Comparison of ENCODE assay signal across 8 mouse cellular contexts in genomic region chr8:45975837-45976468, GRCm38 (mm10). TPM values are rescaled to one million over a fixed set of nuclear protein-coding genes. Genes with fewer than 3 reads are reported as not detected.
A peak's percentile ranks its signal among the peaks of the same experiment; 100 is the strongest.
DNase-seq lines count a peak whose midpoint lies in the region; ATAC-seq and TF ChIP-seq lines count a peak whose summit lies in the region.

No protein-coding gene starts in this region.

- DNase-seq in lung, embryonic 14.5 days, result peak; percentile 48
- DNase-seq in lung, postnatal 4 days, result no peak
- no peak for DNase-seq in limb, embryonic 10.5 days (ENCODE audit: low spot score)
- DNase-seq in adipocyte (ENCODE audit: low spot score), result no peak
- DNase-seq in thymus, adult 18-20 months, result no peak
- no peak for DNase-seq in thymus, postnatal 14 days

- no peaks in the 10 kb centered on the region for H3K27me3 ChIP-seq in lung, embryonic 14.5 days (ENCODE audit: insufficient read depth, low read length)
- no peaks in the 10 kb centered on the region for H3K27me3 ChIP-seq in embryonic facial prominence, embryonic 15.5 days
- no peaks in the 10 kb centered on the region for H3K27me3 ChIP-seq in limb, embryonic 10.5 days (ENCODE audit: low read depth, poor library complexity, severe bottlenecking)
- H3K27me3 ChIP-seq in neural tube, embryonic 13.5 days, result no peaks in the 10 kb centered on the region

- H3K4me1 ChIP-seq in lung, embryonic 14.5 days (ENCODE audit: insufficient read depth), result peaks cover 5% of the 10 kb centered on the region; the same call in 1 of the 2 replicates
- peaks cover 12% of the 10 kb centered on the region for H3K4me1 ChIP-seq in embryonic facial prominence, embryonic 15.5 days
- H3K4me1 ChIP-seq in limb, embryonic 10.5 days, result peaks cover 20% of the 10 kb centered on the region
- H3K4me1 ChIP-seq in neural tube, embryonic 13.5 days (replicated peaks), result peaks cover 14% of the 10 kb centered on the region

- ATAC-seq in lung, embryonic 14.5 days (ENCODE audit: insufficient read depth), result 0 out of 2 replicates have a peak, but pooled peaks have one; percentile 9
- ATAC-seq in embryonic facial prominence, embryonic 15.5 days (ENCODE audit: insufficient number of reproducible peaks, low FRiP score, low TSS enrichment, low read depth), result no peak
- ATAC-seq in neural tube, embryonic 13.5 days (ENCODE audit: low read depth), result peak; percentile 17

- 46% methylated on average over 11 of the region's 11 CpGs for WGBS in lung, embryonic 14.5 days
- WGBS in embryonic facial prominence, embryonic 15.5 days, result 43% methylated on average over 11 of the region's 11 CpGs
- 73% methylated on average over 11 of the region's 11 CpGs for WGBS in limb, embryonic 10.5 days
- 71% methylated on average over 11 of the region's 11 CpGs for WGBS in neural tube, embryonic 13.5 days

- peak overlapping the region; percentile 85 for H3K4me2 ChIP-seq in lung, embryonic 14.5 days
- H3K4me2 ChIP-seq in embryonic facial prominence, embryonic 15.5 days (replicated peaks), result peak overlapping the region; percentile 65
- H3K4me2 ChIP-seq in neural tube, embryonic 13.5 days, result peak overlapping the region; percentile 72

- peak overlapping the region; percentile 69 for H3K9ac ChIP-seq in lung, embryonic 14.5 days
- peak overlapping the region; percentile 48 for H3K9ac ChIP-seq in embryonic facial prominence, embryonic 15.5 days
- peak overlapping the region; percentile 77 for H3K9ac ChIP-seq in neural tube, embryonic 13.5 days

- TF ChIP-seq CTCF in lung, embryonic 14.5 days (IDR thresholded peaks at IDR 0.05; ENCODE audit: low read depth), result no peak

- peak overlapping the region; percentile 72 for H3K4me3 ChIP-seq in lung, embryonic 14.5 days (ENCODE audit: low read depth, low read length)
- H3K4me3 ChIP-seq in embryonic facial prominence, embryonic 15.5 days (replicated peaks), result peak overlapping the region; percentile 69
- peak overlapping the region; percentile 72 for H3K4me3 ChIP-seq in limb, embryonic 10.5 days
- peak overlapping the region; percentile 61 for H3K4me3 ChIP-seq in neural tube, embryonic 13.5 days

- peak overlapping the region; percentile 16; the same call in 1 of the 2 replicates for H3K27ac ChIP-seq in lung, embryonic 14.5 days (ENCODE audit: low read depth)
- peak overlapping the region; percentile 94 for H3K27ac ChIP-seq in embryonic facial prominence, embryonic 15.5 days (replicated peaks)
- peak overlapping the region; percentile 86 for H3K27ac ChIP-seq in limb, embryonic 10.5 days
- no peak overlapping the region for H3K27ac ChIP-seq in neural tube, embryonic 13.5 days (replicated peaks)

- no peaks in the 10 kb centered on the region for H3K9me3 ChIP-seq in lung, embryonic 14.5 days (ENCODE audit: low read depth, low read length)
- no peaks in the 10 kb centered on the region for H3K9me3 ChIP-seq in embryonic facial prominence, embryonic 15.5 days (replicated peaks)
- no peaks in the 10 kb centered on the region for H3K9me3 ChIP-seq in limb, embryonic 10.5 days (replicated peaks)
- peaks cover 13% of the 10 kb centered on the region for H3K9me3 ChIP-seq in neural tube, embryonic 13.5 days

- peaks cover 17% of the 10 kb centered on the region; the same call in 1 of the 2 replicates for H3K36me3 ChIP-seq in lung, embryonic 14.5 days (ENCODE audit: insufficient read depth)
- H3K36me3 ChIP-seq in embryonic facial prominence, embryonic 15.5 days, result peaks cover 26% of the 10 kb centered on the region
- peaks cover 25% of the 10 kb centered on the region for H3K36me3 ChIP-seq in limb, embryonic 10.5 days
- peaks cover 22% of the 10 kb centered on the region for H3K36me3 ChIP-seq in neural tube, embryonic 13.5 days

RNA-seq across cellular contexts. Expression of gene Ufsp2, which starts 0.6 kb away (rescaled TPM):
- polyA plus RNA-seq in lung, embryonic 14.5 days (2014; fragmentation: Nextera tagmentation; extraction: Ambion mirVana), result 75.3 and 81.9 TPM in 2 replicates
- polyA plus RNA-seq in embryonic facial prominence, embryonic 15.5 days (2015; fragmentation: Nextera tagmentation; extraction: Ambion mirVana), result 94.6 and 100 TPM in 2 replicates
- polyA plus RNA-seq in limb, embryonic 10.5 days (2016; fragmentation: Nextera tagmentation; extraction: Ambion mirVana), result 50.4 and 58.8 TPM in 2 replicates
- polyA plus RNA-seq in neural tube, embryonic 13.5 days (2015; fragmentation: Nextera tagmentation; extraction: Ambion mirVana), result 65.5 and 69.8 TPM in 2 replicates

RNA-seq across cellular contexts. Expression of gene 1700029J07Rik, which starts 0.9 kb away (rescaled TPM):
- 2.7 and 3.4 TPM in 2 replicates for polyA plus RNA-seq in lung, embryonic 14.5 days (2014; fragmentation: Nextera tagmentation; extraction: Ambion mirVana)
- polyA plus RNA-seq in embryonic facial prominence, embryonic 15.5 days (2015; fragmentation: Nextera tagmentation; extraction: Ambion mirVana), result 9.2 and 11.0 TPM in 2 replicates
- 3.2 TPM in 2 replicates for polyA plus RNA-seq in limb, embryonic 10.5 days (2016; fragmentation: Nextera tagmentation; extraction: Ambion mirVana)
- polyA plus RNA-seq in neural tube, embryonic 13.5 days (2015; fragmentation: Nextera tagmentation; extraction: Ambion mirVana), result 3.9 and 4.4 TPM in 2 replicates

RNA-seq across cellular contexts. Expression of gene Lrp2bp, which starts 23.1 kb away (rescaled TPM):
- polyA plus RNA-seq in lung, embryonic 14.5 days (2014; fragmentation: Nextera tagmentation; extraction: Ambion mirVana), result 0.32 and 0.86 TPM in 2 replicates
- polyA plus RNA-seq in embryonic facial prominence, embryonic 15.5 days (2015; fragmentation: Nextera tagmentation; extraction: Ambion mirVana), result 0.72 and 1.3 TPM in 2 replicates
- 0.23 and 0.25 TPM in 2 replicates for polyA plus RNA-seq in limb, embryonic 10.5 days (2016; fragmentation: Nextera tagmentation; extraction: Ambion mirVana)
- 0.31 and 0.84 TPM in 2 replicates for polyA plus RNA-seq in neural tube, embryonic 13.5 days (2015; fragmentation: Nextera tagmentation; extraction: Ambion mirVana)

RNA-seq across cellular contexts. Expression of gene Ankrd37, which starts 29.6 kb away (rescaled TPM):
- polyA plus RNA-seq in lung, embryonic 14.5 days (2014; fragmentation: Nextera tagmentation; extraction: Ambion mirVana), result 19.7 and 21.8 TPM in 2 replicates
- 30.8 and 34.1 TPM in 2 replicates for polyA plus RNA-seq in embryonic facial prominence, embryonic 15.5 days (2015; fragmentation: Nextera tagmentation; extraction: Ambion mirVana)
- polyA plus RNA-seq in limb, embryonic 10.5 days (2016; fragmentation: Nextera tagmentation; extraction: Ambion mirVana), result 15.0 and 16.6 TPM in 2 replicates
- polyA plus RNA-seq in neural tube, embryonic 13.5 days (2015; fragmentation: Nextera tagmentation; extraction: Ambion mirVana), result 33.4 and 38.1 TPM in 2 replicates

RNA-seq across cellular contexts. Expression of gene Ccdc110, which starts 41.5 kb away (rescaled TPM):
- not detected in 2 replicates for polyA plus RNA-seq in lung, embryonic 14.5 days (2014; fragmentation: Nextera tagmentation; extraction: Ambion mirVana)
- not detected in 2 replicates for polyA plus RNA-seq in embryonic facial prominence, embryonic 15.5 days (2015; fragmentation: Nextera tagmentation; extraction: Ambion mirVana)
- not detected in 2 replicates for polyA plus RNA-seq in limb, embryonic 10.5 days (2016; fragmentation: Nextera tagmentation; extraction: Ambion mirVana)
- polyA plus RNA-seq in neural tube, embryonic 13.5 days (2015; fragmentation: Nextera tagmentation; extraction: Ambion mirVana), result 0.11 TPM in 1 of 2 replicates, not detected in the other
